Mouse (Mus musculus): ENCODE data around the gene Slc22a8.
A peak's percentile ranks its signal among the peaks of the same experiment; 100 is the strongest.

Slc22a8 gene

DNA sequence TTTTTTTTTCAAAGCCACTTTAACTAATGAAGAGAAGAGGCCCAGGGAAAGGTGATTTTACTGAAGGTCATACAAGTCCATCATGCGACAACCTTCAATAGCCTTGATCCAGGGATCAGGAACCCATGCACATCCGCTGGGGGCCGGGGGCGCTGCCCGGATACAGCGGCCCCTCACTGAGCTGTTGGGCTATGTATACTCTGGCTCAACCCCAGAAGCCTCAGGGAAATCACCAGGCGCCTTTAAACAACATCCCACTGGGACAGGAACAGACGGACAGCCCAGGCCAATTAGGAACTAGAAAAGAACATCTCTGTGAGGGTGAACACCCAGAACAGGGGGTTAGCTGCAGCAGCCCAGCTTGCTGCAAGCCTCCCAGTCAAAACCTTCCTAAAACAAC, at the start of gene Slc22a8:
Gene Slc22a8, plus strand, starts transcription at position 301 of the 400 bp plus-strand sequence.
- no peak for DNase-seq

GRCm38 (mm10) chr19:8558897-8559296, 32.2 kb upstream of the Slc22a8 start:
- no peak for DNase-seq

DNA sequence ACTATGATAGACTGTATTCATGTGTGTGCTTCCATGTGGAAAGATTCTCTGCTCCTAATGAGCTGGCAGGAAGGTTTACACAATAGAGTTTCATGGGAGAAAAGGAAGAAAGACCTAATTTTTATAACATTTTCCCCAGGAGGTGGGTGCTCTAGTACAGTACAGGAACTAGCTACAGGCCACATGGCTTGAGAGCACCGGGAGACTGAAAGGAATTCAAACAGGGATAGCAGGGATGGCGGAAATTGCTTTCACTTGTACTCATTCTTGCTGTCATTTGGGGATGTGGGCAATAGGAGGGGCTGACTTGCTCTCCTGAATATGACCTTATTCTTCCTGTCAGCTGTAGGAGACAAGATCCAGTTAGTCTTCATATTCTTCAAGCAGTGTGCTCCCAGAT, 27.0 kb upstream of the Slc22a8 start:
- DNase-seq = no peak

GRCm38 (mm10) chr19:8564469-8564868, 26.6 kb upstream of the Slc22a8 start:
- no peak for DNase-seq

DNA sequence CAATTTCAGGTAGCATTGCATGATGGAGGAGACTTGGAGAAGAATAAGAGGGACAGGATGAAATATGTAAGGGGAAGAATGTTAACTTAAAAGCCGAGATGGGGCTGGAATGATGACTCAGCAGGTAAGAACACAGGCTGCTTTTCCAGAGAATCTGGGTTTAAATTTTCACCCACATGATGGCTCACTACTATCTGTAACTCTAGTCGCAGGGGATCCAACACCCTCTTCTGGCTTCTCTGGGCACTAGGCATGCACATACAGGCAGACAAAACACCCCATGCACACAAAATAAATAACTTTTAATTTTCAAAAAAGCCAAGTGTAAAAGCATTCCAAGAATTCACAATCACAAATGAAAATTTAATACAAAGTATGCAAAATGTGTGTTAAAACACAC, 25.8 kb upstream of the Slc22a8 start:
- no peak for DNase-seq

- DNase-seq = no peak
Observed at GRCm38 (mm10) chr19:8565985-8566384, 25.1 kb upstream of the Slc22a8 start.

GRCm38 (mm10) chr19:8567104-8567880, 23.8 kb upstream of the Slc22a8 start:
- DNase-seq = peak; percentile 41

DNA sequence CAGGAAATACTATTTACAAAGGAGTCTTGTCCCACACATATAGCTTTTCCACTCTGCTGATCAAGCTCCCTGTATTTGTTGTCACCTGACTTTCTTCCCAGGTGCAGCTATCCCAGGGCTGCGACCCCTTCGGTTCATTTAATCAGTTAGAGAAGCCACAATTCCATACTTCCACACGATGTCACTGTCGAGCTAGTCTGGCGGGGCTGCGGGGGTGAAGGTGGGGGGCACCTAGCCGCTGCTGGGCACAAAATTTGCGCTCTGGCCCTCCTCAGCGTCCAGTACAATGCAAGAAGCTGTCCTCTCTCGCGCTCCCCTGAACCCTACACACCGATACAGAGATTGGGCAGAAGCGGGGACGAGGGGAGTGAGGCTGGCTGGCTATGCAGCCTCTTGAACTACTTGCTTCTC, 21.6 kb upstream of the Slc22a8 start:
- DNase-seq = peak; percentile 21

GRCm38 (mm10) chr19:8570341-8571040, 20.6 kb upstream of the Slc22a8 start:
- no peak for DNase-seq

GRCm38 (mm10) chr19:8571746-8572145, 19.3 kb upstream of the Slc22a8 start:
- DNase-seq = no peak

DNA sequence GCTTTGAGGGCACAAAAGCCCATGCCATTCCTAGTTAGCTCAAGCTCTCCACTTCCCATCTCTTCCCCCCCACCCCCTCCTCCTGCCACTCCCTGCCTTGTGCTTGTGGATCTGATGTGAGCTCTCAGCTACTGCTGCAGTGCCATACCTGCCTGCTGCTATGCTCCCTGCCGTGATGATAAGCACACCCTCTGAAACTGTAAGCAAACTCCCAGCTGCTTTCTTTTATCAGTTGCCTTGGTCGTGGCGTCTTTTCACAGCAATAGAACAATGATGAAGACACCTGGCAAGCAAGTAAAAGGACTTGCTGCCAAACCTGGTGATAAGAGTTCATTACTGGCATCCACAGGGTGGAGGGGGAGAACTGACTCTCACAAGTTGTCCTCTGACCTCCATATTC, 18.6 kb upstream of the Slc22a8 start:
- DNase-seq = no peak

GRCm38 (mm10) chr19:8577432-8577831, 13.6 kb upstream of the Slc22a8 start:
- DNase-seq = no peak

GRCm38 (mm10) chr19:8578293-8578969, 12.6 kb upstream of the Slc22a8 start:
- DNase-seq = peak; percentile 61

DNA sequence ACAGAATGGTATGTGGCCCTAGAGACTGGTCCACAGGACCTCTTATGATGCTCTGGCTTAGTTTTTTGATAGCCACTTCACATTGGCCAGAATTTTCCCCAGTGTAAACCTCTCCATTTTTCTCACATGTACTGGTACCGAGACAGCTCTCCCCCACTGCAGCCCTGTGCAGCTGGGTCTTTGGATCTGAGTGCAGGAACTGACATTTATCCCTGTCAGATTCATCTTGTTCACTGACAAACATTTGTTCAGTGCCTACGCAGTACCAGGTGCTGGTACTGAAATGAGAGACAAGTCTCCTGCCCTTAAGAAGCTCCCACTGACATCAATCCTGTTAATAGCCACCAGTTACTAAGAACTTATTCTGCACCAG, 12.1 kb upstream of the Slc22a8 start:
- DNase-seq = no peak

DNA sequence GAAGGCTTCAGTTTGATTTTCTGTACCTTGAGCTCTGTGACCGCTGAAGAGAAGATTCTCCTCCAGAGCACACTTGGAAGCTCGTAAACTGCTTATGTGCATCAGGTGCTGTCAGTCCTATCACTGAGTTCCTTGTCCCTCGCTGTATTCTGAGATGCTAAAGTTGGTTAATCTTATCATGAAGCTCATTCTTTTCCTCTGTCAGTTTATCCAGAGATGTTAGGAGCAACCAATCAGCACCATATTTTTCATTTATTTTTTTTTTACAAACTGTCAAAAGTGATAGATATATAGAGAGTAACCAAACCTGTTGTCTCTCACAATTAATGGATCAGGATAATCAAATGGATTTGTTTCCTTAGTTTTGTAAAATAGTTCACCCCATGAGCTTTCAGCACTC, 5.8 kb upstream of the Slc22a8 start:
- no peak for DNase-seq

DNA sequence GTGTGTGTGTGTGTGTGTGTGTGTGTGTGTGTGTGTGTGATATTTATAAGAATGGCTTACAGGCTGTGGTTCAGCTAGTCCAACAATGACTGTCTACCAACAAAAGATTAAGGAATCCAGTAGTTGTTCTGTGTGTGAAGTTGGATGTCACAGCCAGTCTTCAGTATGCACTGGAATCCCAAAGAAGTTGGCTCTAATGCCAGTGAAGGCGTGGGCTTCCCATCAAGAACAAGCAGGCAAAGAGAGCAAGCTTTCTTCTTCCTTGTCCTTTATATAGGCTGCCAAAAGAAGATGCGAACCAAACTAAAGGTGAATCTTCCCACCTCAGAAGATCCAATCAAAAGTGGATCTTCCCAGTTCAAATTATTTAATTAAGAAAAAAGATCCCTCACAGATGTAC, 5.2 kb upstream of the Slc22a8 start:
- no peak for DNase-seq

DNA sequence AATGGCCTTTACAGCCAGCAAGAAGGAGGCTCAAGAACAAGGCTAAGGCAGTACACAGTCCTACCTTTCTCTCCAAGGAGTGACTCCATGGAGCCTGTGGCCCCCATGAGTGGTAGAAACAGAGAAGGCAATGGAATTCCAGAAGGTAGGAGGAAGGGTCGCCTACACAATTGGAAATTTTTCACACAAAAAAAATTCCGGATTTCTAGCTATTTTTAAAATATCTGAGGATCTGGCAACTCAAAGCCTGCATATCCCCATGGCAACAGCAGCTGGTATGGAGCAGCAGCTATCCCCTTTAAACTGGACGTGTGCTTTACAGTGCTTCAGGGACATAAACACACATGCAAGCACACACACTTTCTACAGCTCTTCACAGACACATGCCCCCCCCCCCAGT, 4.7 kb upstream of the Slc22a8 start:
- DNase-seq = no peak

DNA sequence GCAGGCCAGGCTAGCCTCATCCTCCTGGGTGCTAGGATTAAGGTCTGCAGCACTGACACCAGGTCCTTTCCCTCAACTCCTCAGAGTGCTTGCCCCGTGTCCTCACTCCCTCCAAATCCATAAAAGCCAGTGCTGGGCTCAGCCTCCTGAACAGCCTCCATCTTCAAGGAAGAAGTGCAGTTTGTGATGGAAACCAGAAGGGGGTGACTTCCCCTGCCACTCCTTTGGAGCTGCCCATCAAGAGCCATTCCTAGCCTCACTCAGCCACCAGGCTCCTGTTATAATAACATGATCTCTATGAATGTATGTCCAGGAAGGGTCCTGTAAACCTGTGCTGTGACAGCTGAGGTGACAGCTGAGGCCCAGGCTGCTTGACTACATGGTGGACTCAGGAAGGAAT, 3.7 kb upstream of the Slc22a8 start:
- no peak for DNase-seq

- DNase-seq = no peak
Observed at GRCm38 (mm10) chr19:8592155-8592554, 1.1 kb downstream of the Slc22a8 start.

DNA sequence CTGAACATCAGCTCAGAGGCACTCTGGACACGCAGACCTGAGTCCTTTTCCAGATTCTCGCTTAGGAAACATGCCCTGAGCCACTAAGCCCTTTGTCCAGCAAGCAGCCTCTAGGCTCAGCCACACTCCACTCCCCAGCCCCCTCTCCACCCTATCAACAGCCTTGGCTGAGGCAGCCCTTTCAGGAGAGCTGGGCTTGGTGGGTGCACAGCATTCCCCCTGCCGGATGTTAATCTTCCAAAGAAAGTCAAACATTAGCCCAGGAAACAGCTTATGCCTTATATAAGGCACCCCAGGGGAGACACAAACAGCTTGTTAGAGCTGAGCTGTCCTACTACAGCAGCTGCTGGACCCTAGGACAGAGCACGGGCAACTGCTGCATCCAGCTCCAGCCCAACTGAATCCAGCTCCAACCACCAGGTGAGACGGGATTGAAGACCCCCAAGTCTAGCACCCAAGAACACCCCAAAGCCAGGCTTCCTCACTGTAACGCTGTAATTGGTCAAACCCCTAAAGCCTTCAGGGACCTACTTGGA, 1.9 kb downstream of the Slc22a8 start:
- no peak for DNase-seq

GRCm38 (mm10) chr19:8593833-8594232, 2.8 kb downstream of the Slc22a8 start:
- no peak for DNase-seq

- DNase-seq = no peak
Observed at GRCm38 (mm10) chr19:8594518-8594917, 3.5 kb downstream of the Slc22a8 start.

DNA sequence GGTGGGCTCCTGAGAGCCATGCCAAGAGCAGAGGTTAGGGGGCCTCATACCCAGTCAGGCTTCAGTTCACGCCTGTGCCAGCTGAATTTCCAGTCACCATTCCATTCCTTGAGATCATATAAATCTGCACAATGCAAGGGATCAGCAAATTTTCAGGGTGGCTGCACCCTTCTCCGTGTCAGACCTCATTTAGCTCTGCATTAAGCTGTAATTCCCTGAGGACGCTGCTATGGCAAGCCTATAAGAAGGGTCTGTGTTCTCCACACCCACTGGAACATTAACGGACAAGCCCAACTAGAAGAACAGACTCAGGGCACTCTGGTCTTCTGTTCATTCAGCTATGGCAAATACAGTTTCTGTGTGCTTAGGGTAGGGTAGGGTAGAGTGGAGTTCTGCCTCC, 6.2 kb downstream of the Slc22a8 start:
- no peak for DNase-seq

- DNase-seq = no peak
Observed at GRCm38 (mm10) chr19:8599229-8599628, 8.2 kb downstream of the Slc22a8 start.
